Mouse (Mus musculus): ENCODE data around the gene Fga.

- TF ChIP-seq CTCF (IDR thresholded peaks at IDR 0.05; ENCODE audit: low read depth) = no peak
- no peak for TF ChIP-seq EP300 (IDR thresholded peaks at IDR 0.05; ENCODE audit: low read depth)
Observed at GRCm38 (mm10) chr3:83004801-83005200, 21.1 kb upstream of the Fga start.

All from liver, embryonic 14.5 days (tissue).